Mouse (Mus musculus): ENCODE measurements around the gene Gm20683.

The Gm20683 gene

GRCm38 (mm10) chr17:25795609-25796092 is 45.9 kb downstream of the Gm20683 start, which contains the start of gene AC134908.4:
Gene AC134908.4, minus strand, starts transcription at chr17:25795659.
- peak in 1 of 2 experiments; percentile 21 for DNase-seq (ENCODE audit: low spot score in 2 of 2)

- no peak for DNase-seq (ENCODE audit: low spot score in 2 of 2)
Observed at GRCm38 (mm10) chr17:25794998-25795397, 46.6 kb downstream of the Gm20683 start.

GRCm38 (mm10) chr17:25794197-25794596 is 47.4 kb downstream of the Gm20683 start:
- DNase-seq (ENCODE audit: low spot score in 2 of 2) = no peak

GRCm38 (mm10) chr17:25792615-25793014 is 48.9 kb downstream of the Gm20683 start, which contains the start of gene Fam173a:
Gene Fam173a, minus strand, starts transcription at chr17:25792901.
- peak; percentile 81 to 89 for DNase-seq (ENCODE audit: low spot score in 2 of 2)

GRCm38 (mm10) chr17:25791843-25792527 is 49.6 kb downstream of the Gm20683 start:
- DNase-seq (ENCODE audit: low spot score in 2 of 2) = peak; percentile 82 to 83

GRCm38 (mm10) chr17:25791320-25791842 is 50.2 kb downstream of the Gm20683 start:
- no peak for DNase-seq (ENCODE audit: low spot score in 2 of 2)

- DNase-seq (ENCODE audit: low spot score in 2 of 2) = no peak
Observed at GRCm38 (mm10) chr17:25786781-25787504, 54.6 kb downstream of the Gm20683 start.

- DNase-seq (ENCODE audit: low spot score in 2 of 2) = no peak
Observed at GRCm38 (mm10) chr17:25786280-25786679, 55.3 kb downstream of the Gm20683 start, which contains the start of gene Ccdc78. Gene Ccdc78, plus strand, starts transcription at chr17:25786580.

GRCm38 (mm10) chr17:25785281-25785745 is 56.2 kb downstream of the Gm20683 start, which contains the start of gene Haghl:
Gene Haghl, minus strand, starts transcription at chr17:25785673.
- peak; percentile 95 to 97 for DNase-seq (ENCODE audit: low spot score in 2 of 2)

All from heart, adult 9 months (tissue).